Mouse (Mus musculus): ENCODE results near the gene Slc22a22.

The Slc22a22 gene

GRCm38 (mm10) chr15:57477525-57477924, at the start of gene Slc22a22:
Slc22a22 (minus strand) TSS chr15:57477625.
- no peak for DNase-seq

GRCm38 (mm10) chr15:57523510-57524298, 46.3 kb upstream of the Slc22a22 start:
- DNase-seq: no peak

- no peak for DNase-seq
Measured at GRCm38 (mm10) chr15:57522160-57522559, 44.7 kb upstream of the Slc22a22 start.

GRCm38 (mm10) chr15:57509185-57510172, 32.1 kb upstream of the Slc22a22 start:
- DNase-seq: no peak

GRCm38 (mm10) chr15:57508242-57509184, 31.1 kb upstream of the Slc22a22 start:
- DNase-seq: peak; percentile 80

GRCm38 (mm10) chr15:57504126-57504705, 26.8 kb upstream of the Slc22a22 start:
- peak; percentile 49 for DNase-seq

- DNase-seq: no peak
Measured at GRCm38 (mm10) chr15:57503656-57504055, 26.2 kb upstream of the Slc22a22 start.

- DNase-seq: no peak
Measured at GRCm38 (mm10) chr15:57501559-57501958, 24.1 kb upstream of the Slc22a22 start.

GRCm38 (mm10) chr15:57496106-57496505, 18.7 kb upstream of the Slc22a22 start:
- no peak for DNase-seq

GRCm38 (mm10) chr15:57482509-57482908, 5.1 kb upstream of the Slc22a22 start:
- DNase-seq: no peak

GRCm38 (mm10) chr15:57471648-57472047, 5.8 kb downstream of the Slc22a22 start:
- no peak for DNase-seq

GRCm38 (mm10) chr15:57465996-57466395, 11.4 kb downstream of the Slc22a22 start:
- no peak for DNase-seq

- no peak for DNase-seq
Measured at GRCm38 (mm10) chr15:57465061-57465460, 12.4 kb downstream of the Slc22a22 start.

- DNase-seq: no peak
Measured at GRCm38 (mm10) chr15:57464066-57464465, 13.4 kb downstream of the Slc22a22 start.

- no peak for DNase-seq
Measured at GRCm38 (mm10) chr15:57461284-57461683, 16.1 kb downstream of the Slc22a22 start.

- no peak for DNase-seq
Measured at GRCm38 (mm10) chr15:57457374-57457773, 20.1 kb downstream of the Slc22a22 start.

- DNase-seq: no peak
Measured at GRCm38 (mm10) chr15:57434710-57435404, 42.6 kb downstream of the Slc22a22 start.

GRCm38 (mm10) chr15:57408498-57408897, 68.9 kb downstream of the Slc22a22 start:
- DNase-seq: no peak

GRCm38 (mm10) chr15:57398439-57399148, 78.8 kb downstream of the Slc22a22 start:
- DNase-seq: no peak

- no peak for DNase-seq
Measured at GRCm38 (mm10) chr15:57394053-57394452, 83.4 kb downstream of the Slc22a22 start.

- no peak for DNase-seq
Measured at GRCm38 (mm10) chr15:57380381-57380780, 97.0 kb downstream of the Slc22a22 start.
